Mouse (Mus musculus) cerebellum, adult 2 months (tissue): ENCODE results near the gene Zswim8. TPM values are rescaled to one million over a fixed set of nuclear protein-coding genes. Genes with fewer than 3 reads are reported as not detected.
A peak's percentile ranks its signal among the peaks of the same experiment; 100 is the strongest.

ENCODE experiments used
- DNase-seq, 2 experiments: peaks; one replicate each; pipeline ENCODE4 v3.0.0; 2021
- H3K27ac ChIP-seq: fragments of 200-500 bp; 2 replicates; pipeline ENCODE4 v1.5.1; 2012; ENCODE audit warnings: low read length, control low read depth, inconsistent platforms; ENCODE audit not compliant: insufficient read depth
- H3K27me3 ChIP-seq: fragments of 200-500 bp; 2 replicates; pipeline ENCODE4 v1.6.1; 2012; ENCODE audit warnings: inconsistent platforms, mild to moderate bottlenecking, low read length, moderate library complexity; ENCODE audit not compliant: control insufficient read depth, insufficient read depth
- H3K4me1 ChIP-seq: fragments of 200-500 bp; 2 replicates; pipeline ENCODE4 v1.6.1; 2011; ENCODE audit warnings: low read length; ENCODE audit not compliant: control insufficient read depth, insufficient read depth
- H3K4me3 ChIP-seq: fragments of 200-500 bp; replicated peaks from 2 replicates; pipeline ENCODE3; 2011; ENCODE audit warnings: mild to moderate bottlenecking, low read depth, low read length, control low read depth; ENCODE audit not compliant: insufficient read depth
- CTCF ChIP-seq: fragments of 200-500 bp; IDR thresholded peaks from 2 replicates; pipeline ENCODE4 v1.5.1; 2011; ENCODE audit warnings: low read depth, mild to moderate bottlenecking, control low read depth, low read length, moderate library complexity, borderline replicate concordance; ENCODE audit not compliant: insufficient read depth
- POLR2A ChIP-seq: fragments of 200-500 bp; IDR thresholded peaks from 2 replicates; pipeline ENCODE4 v1.6.1; 2011; ENCODE audit warnings: low read length, control low read depth, borderline replicate concordance; ENCODE audit not compliant: insufficient read depth
- WGBS: fragments of 180-500 bp; shearing (Covaris S2); methylation state at CpG from one replicate; pipeline ENCODE4 v1.1.7; 2018; 5-methylcytosine and 5-hydroxymethylcytosine counted together
- polyA plus RNA-seq: library from polyadenylated mRNA; depleted of rRNA; stranded (reverse); fragments of >200 nt; gene quantifications from 2 replicates; pipeline ENCODE4 v1.2.3, GENCODE M21; 2012

The Zswim8 gene
- polyA plus RNA-seq, 1 experiment: 164 TPM

DNA sequence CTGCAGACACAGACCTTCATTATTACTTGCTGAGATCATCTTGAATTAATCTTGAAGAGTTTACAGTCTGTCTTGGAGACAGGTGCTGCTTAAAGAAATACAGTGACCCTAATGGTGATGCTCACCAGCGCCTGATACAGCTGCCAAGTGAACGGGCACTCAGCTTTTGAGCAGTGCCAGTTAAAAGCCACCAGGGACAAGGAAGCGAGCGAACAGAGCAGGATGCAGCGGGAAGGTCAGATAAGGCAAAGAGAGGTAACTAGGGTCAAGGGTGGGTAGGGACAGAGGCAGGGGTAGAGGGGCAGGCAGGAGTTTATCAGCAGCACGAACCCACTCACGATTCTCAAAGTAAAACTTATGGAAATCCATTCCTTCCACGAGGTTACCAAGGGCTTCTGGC is 31.2 kb downstream of the Zswim8 start:
- no peaks in the 10 kb centered on the region for H3K4me1 ChIP-seq
- no peak overlapping the region for H3K4me3 ChIP-seq
- H3K27ac ChIP-seq: no peak overlapping the region
- TF ChIP-seq POLR2A (no peak), CTCF (no peak)
- no peaks in the 10 kb centered on the region for H3K27me3 ChIP-seq
- 78% methylated on average over 8 of the region's 8 CpGs for WGBS
- no peak for DNase-seq

DNA sequence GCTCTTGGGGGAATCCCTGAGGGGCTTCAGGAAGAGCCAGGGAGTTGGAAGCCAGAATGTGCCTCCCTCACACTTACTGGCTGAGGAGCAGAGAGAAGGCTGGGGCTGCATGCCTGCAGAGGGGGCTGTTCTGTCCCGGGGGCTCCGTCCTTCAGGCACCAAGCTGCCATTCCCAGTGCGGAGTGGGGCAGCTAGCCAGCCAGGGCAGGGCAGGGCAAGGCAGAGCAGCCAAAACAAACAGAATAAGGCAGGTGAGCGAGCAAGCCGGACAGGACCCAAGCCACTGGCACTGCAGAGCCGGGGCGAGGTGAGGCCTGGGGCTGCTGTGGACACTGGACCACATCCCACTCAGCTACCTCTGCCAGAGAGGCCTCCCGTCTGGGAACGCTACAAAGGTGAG is 33.9 kb downstream of the Zswim8 start:
- TF ChIP-seq CTCF (no peak), POLR2A (no peak)
- WGBS: 70% methylated on average over 9 of the region's 9 CpGs
- Histone ChIP-seq H3K4me1 (peaks cover 13% of the 10 kb centered on the region), H3K27me3 (no peaks in the 10 kb centered on the region), H3K27ac (no peak overlapping the region), H3K4me3 (no peak overlapping the region)
- no peak for DNase-seq

GRCm38 (mm10) chr14:20743614-20744013 is 36.3 kb downstream of the Zswim8 start:
- no peak overlapping the region for H3K27ac ChIP-seq
- WGBS: 69% methylated on average over 3 of the region's 3 CpGs
- peaks cover 18% of the 10 kb centered on the region for H3K4me1 ChIP-seq
- no peaks in the 10 kb centered on the region for H3K27me3 ChIP-seq
- DNase-seq: no peak
- no peak overlapping the region for H3K4me3 ChIP-seq
- TF ChIP-seq CTCF (no peak), POLR2A (no peak)

GRCm38 (mm10) chr14:20746935-20747334 is 39.6 kb downstream of the Zswim8 start:
- Histone ChIP-seq H3K27ac (0 out of 2 replicates have a peak overlapping the region, but pooled peaks have one; percentile 28), H3K4me1 (peaks cover 18% of the 10 kb centered on the region), H3K27me3 (no peaks in the 10 kb centered on the region), H3K4me3 (no peak overlapping the region)
- WGBS: 82% methylated on average over 3 of the region's 3 CpGs
- TF ChIP-seq CTCF (peak; percentile 45; the same call in 1 of the 2 replicates), POLR2A (no peak)
- DNase-seq: no peak

DNA sequence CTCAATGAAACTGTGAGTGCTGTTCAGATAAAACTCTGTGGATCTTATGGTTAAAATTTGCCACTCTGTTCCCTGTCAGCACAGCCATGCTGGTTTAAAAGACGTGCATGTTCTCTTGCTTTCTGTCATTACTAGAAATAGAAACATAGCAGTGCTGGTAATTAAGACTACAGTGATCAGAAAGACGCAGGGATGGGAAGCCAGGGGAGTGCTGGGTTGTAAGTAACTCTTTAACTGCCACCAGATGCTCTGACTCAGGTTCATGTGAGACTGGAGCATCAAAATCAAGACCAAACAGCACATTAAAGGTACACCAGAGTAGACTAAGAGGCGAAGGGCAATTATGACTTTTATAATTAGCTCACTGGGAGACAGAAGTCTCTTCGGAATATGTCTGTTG is 41.0 kb downstream of the Zswim8 start:
- DNase-seq: no peak
- TF ChIP-seq CTCF: no peak
- no peak for TF ChIP-seq POLR2A
- WGBS: 70% methylated on average over 4 of the region's 4 CpGs
- H3K4me1 ChIP-seq: peaks cover 18% of the 10 kb centered on the region
- no peak overlapping the region for H3K27ac ChIP-seq
- H3K4me3 ChIP-seq: no peak overlapping the region
- H3K27me3 ChIP-seq: no peaks in the 10 kb centered on the region

- peaks cover 18% of the 10 kb centered on the region for H3K4me1 ChIP-seq
- 92% methylated on average over 4 of the region's 4 CpGs for WGBS
- no peaks in the 10 kb centered on the region for H3K27me3 ChIP-seq
- no peak overlapping the region for H3K4me3 ChIP-seq
- DNase-seq: no peak
- H3K27ac ChIP-seq: no peak overlapping the region
- no peak for TF ChIP-seq POLR2A
- TF ChIP-seq CTCF: no peak
These were observed 42.2 kb downstream of the Zswim8 start for GRCm38 (mm10) chr14:20749494-20750051.

DNA sequence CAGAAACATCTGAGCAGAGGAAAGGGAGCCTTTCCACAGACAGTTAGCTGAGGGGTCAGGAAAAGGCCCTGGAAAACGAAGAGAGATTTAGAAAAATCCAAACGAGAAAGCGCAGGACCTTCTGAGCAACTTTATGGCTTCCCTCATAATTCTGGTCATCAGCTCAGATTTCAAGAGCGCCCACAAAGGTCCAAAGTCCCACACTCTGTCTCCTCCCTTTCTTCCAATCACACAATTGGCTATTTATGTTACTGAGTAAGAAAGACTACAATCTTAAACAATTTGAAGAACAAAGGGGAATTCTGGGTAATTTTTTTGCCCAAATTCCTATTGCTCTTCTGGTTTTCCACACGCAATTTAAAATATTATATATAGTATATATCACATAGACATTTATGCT is 43.2 kb downstream of the Zswim8 start:
- Histone ChIP-seq H3K4me1 (peaks cover 12% of the 10 kb centered on the region), H3K27me3 (no peaks in the 10 kb centered on the region), H3K27ac (no peak overlapping the region), H3K4me3 (no peak overlapping the region)
- 92% methylated on average over 5 of the region's 5 CpGs for WGBS
- TF ChIP-seq CTCF: no peak
- no peak for TF ChIP-seq POLR2A
- DNase-seq: no peak

DNA sequence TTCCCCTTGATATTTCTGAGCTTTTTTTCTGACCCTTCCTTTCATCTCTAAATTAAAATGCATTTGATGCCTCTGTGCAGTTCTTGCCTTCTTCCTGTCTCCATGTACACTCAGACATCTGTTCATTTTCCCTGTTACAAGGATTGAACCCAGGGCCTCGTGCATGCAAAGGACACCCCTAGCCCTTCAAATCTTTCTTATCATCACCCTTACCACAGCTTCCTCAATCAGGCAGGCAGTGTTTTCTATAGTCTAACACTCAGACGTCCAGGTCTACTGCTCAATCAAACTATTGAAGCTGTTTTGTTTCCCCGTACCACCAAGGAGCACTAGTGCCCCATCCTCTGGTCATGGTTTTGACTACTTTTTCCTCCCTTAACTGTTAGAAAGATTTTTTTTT is 46.4 kb downstream of the Zswim8 start:
- no peak for DNase-seq

DNA sequence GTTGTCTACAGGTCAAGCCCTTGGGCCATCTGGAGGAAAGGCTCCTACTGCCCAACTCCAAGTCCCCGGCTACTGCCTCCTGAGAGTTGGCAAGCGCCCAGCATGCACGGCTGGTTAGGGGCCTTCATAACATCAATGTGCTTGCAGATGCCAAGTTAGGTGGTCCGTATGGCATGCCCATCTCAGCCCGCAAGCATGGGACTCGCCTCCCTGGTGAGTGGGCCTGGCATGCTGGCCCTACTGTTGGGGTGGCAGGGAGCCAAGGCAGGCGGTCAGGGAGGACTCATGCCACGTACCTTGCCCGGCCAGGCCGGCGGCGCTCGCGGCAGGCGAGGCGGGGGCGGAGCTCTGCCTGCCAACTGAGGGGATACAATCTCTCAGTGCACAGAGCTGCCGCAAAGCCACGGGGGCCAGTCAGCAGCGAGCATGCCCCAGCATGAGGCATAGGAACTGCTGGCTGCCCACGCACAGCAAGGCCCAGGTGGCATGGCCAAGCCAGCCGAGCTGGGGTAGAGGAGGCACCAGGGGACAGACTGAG is 50.1 kb downstream of the Zswim8 start:
- peak; percentile 92 to 93 for DNase-seq
- no peaks in the 10 kb centered on the region for H3K27me3 ChIP-seq
- peaks cover 32% of the 10 kb centered on the region for H3K4me1 ChIP-seq
- TF ChIP-seq POLR2A (no peak), CTCF (no peak)
- H3K4me3 ChIP-seq: no peak overlapping the region
- H3K27ac ChIP-seq: peak overlapping the region; percentile 85
- WGBS: 6% methylated on average over 22 of the region's 22 CpGs

More for the DNA sequence above, 46.4 kb downstream of the Zswim8 start:
- no peak overlapping the region for H3K27ac ChIP-seq
- H3K4me3 ChIP-seq: no peak overlapping the region
- WGBS: 86% methylated on average over 3 of the region's 3 CpGs
- H3K4me1 ChIP-seq: peaks cover 24% of the 10 kb centered on the region
- no peaks in the 10 kb centered on the region for H3K27me3 ChIP-seq
- TF ChIP-seq CTCF (no peak), POLR2A (no peak)
